Mouse (Mus musculus) limb, embryonic 14.5 days (tissue): ENCODE measurements around the gene Cirbp. TPM values are rescaled to one million over a fixed set of nuclear protein-coding genes. Genes with fewer than 3 reads are reported as not detected.

ENCODE experiments used
- ATAC-seq: fragments of 200-750 bp; cut with Nextera tagmentation; 2 replicates; pipeline ENCODE4 v1.8.0; 2017; ENCODE audit warnings: low read depth, moderate number of reproducible peaks, moderate TSS enrichment; ENCODE audit not compliant: low FRiP score
- DNase-seq: peaks from one replicate; pipeline ENCODE4 v3.0.0-alpha.2; 2015; ENCODE audit warnings: low spot score
- H3K27ac ChIP-seq: fragments of 300-500 bp; sonication (generic); replicated peaks from 2 replicates; pipeline ENCODE4 v1.5.1; 2014; ENCODE audit warnings: low read depth, mild to moderate bottlenecking, low read length, moderate library complexity, mixed read lengths
- H3K27me3 ChIP-seq: fragments of 300-500 bp; sonication (generic); 2 replicates; pipeline ENCODE4 v1.6.1; 2014; ENCODE audit warnings: low read length, mixed read lengths; ENCODE audit not compliant: control insufficient read depth, insufficient read depth
- H3K36me3 ChIP-seq: fragments of 300-500 bp; sonication (generic); 2 replicates; pipeline ENCODE4 v1.6.1; 2014; ENCODE audit warnings: mild to moderate bottlenecking, low read length, moderate library complexity, mixed read lengths; ENCODE audit not compliant: control insufficient read depth, insufficient read depth
- H3K4me1 ChIP-seq: fragments of 300-500 bp; sonication (generic); 2 replicates; pipeline ENCODE4 v1.6.1; 2014; ENCODE audit warnings: antibody characterized with exemption, low read length, mixed read lengths; ENCODE audit not compliant: control insufficient read depth, insufficient read depth
- H3K4me2 ChIP-seq: fragments of 300-500 bp; sonication (generic); replicated peaks from 2 replicates; pipeline ENCODE4 v1.6.1; 2014; ENCODE audit warnings: low read depth, mild to moderate bottlenecking, low read length, moderate library complexity; ENCODE audit not compliant: severe bottlenecking
- H3K4me3 ChIP-seq: fragments of 300-500 bp; sonication (generic); replicated peaks from 2 replicates; pipeline ENCODE4 v1.5.1; 2014; ENCODE audit warnings: low read length
- H3K9ac ChIP-seq: fragments of 300-500 bp; sonication (generic); 2 replicates; pipeline ENCODE4 v1.6.1; 2014; ENCODE audit warnings: mild to moderate bottlenecking, low read depth, low read length, moderate library complexity; ENCODE audit not compliant: severe bottlenecking
- H3K9me3 ChIP-seq: fragments of 300-500 bp; sonication (generic); 2 replicates; pipeline ENCODE4 v1.6.1; 2016; ENCODE audit warnings: low read length; ENCODE audit not compliant: control insufficient read depth
- POLR2A ChIP-seq: fragments of 200-500 bp; IDR thresholded peaks from 2 replicates; pipeline ENCODE4 v1.8.0; 2012; ENCODE audit warnings: inconsistent platforms, mild to moderate bottlenecking, moderate library complexity, borderline replicate concordance; ENCODE audit not compliant: insufficient read depth, insufficient read length; ENCODE audit errors: extremely low read depth
- WGBS: fragments of 180-500 bp; shearing (Covaris S2); extraction: QIAGEN DNeasy Blood & Tissue Kit; methylation state at CpG from one replicate; pipeline ENCODE4 v1.1.7; 2014; 5-methylcytosine and 5-hydroxymethylcytosine counted together
- polyA plus RNA-seq, 2 experiments: library from polyadenylated mRNA; depleted of rRNA in 1 of 2; stranded (reverse) in 1 of 2; unstranded in 1 of 2; fragments of >200 nt; fragmentation: Nextera tagmentation in 1 of 2; extraction: Ambion mirVana in 1 of 2; gene quantifications; 2 replicates each; pipeline versions ENCODE4 v1.2.1 to v1.2.3; 2012 to 2014

Gene Cirbp
- polyA plus RNA-seq, 2 experiments = 101 to 289 TPM

- DNase-seq = no peak
- Histone ChIP-seq H3K9ac (no peak overlapping the region), H3K9me3 (no peaks in the 10 kb centered on the region)
Measured at GRCm38 (mm10) chr10:80170601-80171021, 4.8 kb downstream of the Cirbp start.

GRCm38 (mm10) chr10:80171252-80171651 is 5.5 kb downstream of the Cirbp start:
- ATAC-seq (no peak), DNase-seq (no peak)
- no peak for TF ChIP-seq POLR2A
- H3K4me2 ChIP-seq = no peak overlapping the region
- H3K36me3 ChIP-seq = peaks cover 28% of the 10 kb centered on the region
- H3K9ac ChIP-seq = no peak overlapping the region
- WGBS = 94% methylated on average over 15 of the region's 15 CpGs
- no peaks in the 10 kb centered on the region for H3K9me3 ChIP-seq
- no peak overlapping the region for H3K27ac ChIP-seq
- no peak overlapping the region for H3K4me3 ChIP-seq
- no peaks in the 10 kb centered on the region for H3K27me3 ChIP-seq
- peaks cover 22% of the 10 kb centered on the region for H3K4me1 ChIP-seq

More at GRCm38 (mm10) chr10:80170601-80171021, 4.8 kb downstream of the Cirbp start:
- Histone ChIP-seq H3K4me2 (no peak overlapping the region), H3K4me1 (peaks cover 24% of the 10 kb centered on the region), H3K27ac (no peak overlapping the region), H3K36me3 (peaks cover 28% of the 10 kb centered on the region), H3K27me3 (no peaks in the 10 kb centered on the region), H3K4me3 (no peak overlapping the region)
- 95% methylated on average over 19 of the region's 19 CpGs for WGBS
- TF ChIP-seq POLR2A = no peak
- ATAC-seq = no peak

GRCm38 (mm10) chr10:80171760-80172526 is 6.2 kb downstream of the Cirbp start:
- ATAC-seq (no peak), DNase-seq (no peak)
- Histone ChIP-seq H3K4me3 (no peak overlapping the region), H3K27ac (peak overlapping the region; percentile 55; the same call in 1 of the 2 replicates), H3K27me3 (no peaks in the 10 kb centered on the region), H3K36me3 (peaks cover 28% of the 10 kb centered on the region), H3K4me1 (peaks cover 18% of the 10 kb centered on the region), H3K9ac (no peak overlapping the region), H3K4me2 (peak overlapping the region; percentile 63; the same call in 1 of the 2 replicates), H3K9me3 (no peaks in the 10 kb centered on the region)
- 81% methylated on average over 45 of the region's 45 CpGs for WGBS
- TF ChIP-seq POLR2A = no peak

- TF ChIP-seq POLR2A = peak; percentile 26; the same call in 1 of the 2 replicates
- no peaks in the 10 kb centered on the region for H3K27me3 ChIP-seq
- H3K9me3 ChIP-seq = no peaks in the 10 kb centered on the region
- ATAC-seq (peak; percentile 77), DNase-seq (peak; percentile 93)
- peak within 1 kb of the TSS; percentile 55 for H3K27ac ChIP-seq
- H3K4me2 ChIP-seq = peak within 1 kb of the TSS; percentile 63
- peak within 1 kb of the TSS; percentile 52 for H3K4me3 ChIP-seq
- H3K9ac ChIP-seq = peak within 1 kb of the TSS; percentile 56
- peaks cover 28% of the 10 kb centered on the region for H3K36me3 ChIP-seq
- peaks cover 15% of the 10 kb centered on the region for H3K4me1 ChIP-seq
- 9% methylated on average over 34 of the region's 35 CpGs for WGBS
Measured at GRCm38 (mm10) chr10:80172527-80173292, 6.9 kb downstream of the Cirbp start, which contains the start of gene 1600002K03Rik. TSS of gene 1600002K03Rik (plus strand) at chr10:80172944.

- H3K27me3 ChIP-seq = no peaks in the 10 kb centered on the region
- no peaks in the 10 kb centered on the region for H3K9me3 ChIP-seq
- peak overlapping the region; percentile 46; the same call in 1 of the 2 replicates for H3K27ac ChIP-seq
- H3K4me1 ChIP-seq = peaks cover 15% of the 10 kb centered on the region
- ATAC-seq = no peak
- no peak for DNase-seq
- peak overlapping the region; percentile 56 for H3K9ac ChIP-seq
- peak overlapping the region; percentile 63 for H3K4me2 ChIP-seq
- 13% methylated on average over 11 of the region's 11 CpGs for WGBS
- peaks cover 28% of the 10 kb centered on the region for H3K36me3 ChIP-seq
- TF ChIP-seq POLR2A = no peak
- peak overlapping the region; percentile 52 for H3K4me3 ChIP-seq
Measured at GRCm38 (mm10) chr10:80173358-80173757, 7.6 kb downstream of the Cirbp start.
